Mouse (Mus musculus) heart, adult 2 months (tissue): ENCODE results near the gene Ascl4. TPM values are rescaled to one million over a fixed set of nuclear protein-coding genes. Genes with fewer than 3 reads are reported as not detected.

Experiments used
- DNase-seq, 2 experiments: peaks; one replicate each; pipeline ENCODE4 v3.0.0; 2021
- H3K27ac ChIP-seq: fragments of 200-600 bp; 2 replicates; pipeline ENCODE4 v1.8.1; 2022
- H3K27me3 ChIP-seq: fragments of 200-500 bp; 2 replicates; pipeline ENCODE4 v1.6.1; 2012; ENCODE audit warnings: mild to moderate bottlenecking, low read length, inconsistent platforms, mixed read lengths; ENCODE audit not compliant: control insufficient read depth, insufficient read depth
- H3K36me3 ChIP-seq: fragments of 200-500 bp; 2 replicates; pipeline ENCODE4 v1.6.1; 2012; ENCODE audit warnings: low read length, inconsistent platforms; ENCODE audit not compliant: control insufficient read depth, insufficient read depth
- H3K4me1 ChIP-seq: fragments of 200-500 bp; 2 replicates; pipeline ENCODE4 v1.6.1; 2011; ENCODE audit warnings: low read length; ENCODE audit not compliant: control insufficient read depth, insufficient read depth
- H3K4me3 ChIP-seq: fragments of 200-600 bp; 2 replicates; pipeline ENCODE4 v1.8.1; 2022
- H3K79me2 ChIP-seq: fragments of 200-500 bp; replicated peaks from 2 replicates; pipeline ENCODE4 v1.6.1; 2012; ENCODE audit warnings: mild to moderate bottlenecking, inconsistent platforms, low read length, moderate library complexity, mixed read lengths; ENCODE audit not compliant: control insufficient read depth, insufficient read depth
- H3K9ac ChIP-seq: fragments of 200-500 bp; 2 replicates; pipeline ENCODE4 v1.6.1; 2012; ENCODE audit warnings: low read depth, mild to moderate bottlenecking, control low read depth, inconsistent platforms, low read length, mixed read lengths
- CTCF ChIP-seq: fragments of 200-600 bp; IDR thresholded peaks from 2 replicates; pipeline ENCODE4 v1.8.1; 2022; ENCODE audit warnings: antibody characterized with exemption, mild to moderate bottlenecking, moderate library complexity
- EP300 ChIP-seq: fragments of 200-500 bp; IDR thresholded peaks from 2 replicates; pipeline ENCODE4 v1.6.1; 2011; ENCODE audit warnings: low read depth, low read length, control low read depth; ENCODE audit not compliant: insufficient read depth
- POLR2A ChIP-seq: fragments of 200-500 bp; IDR thresholded peaks from 2 replicates; pipeline ENCODE4 v1.6.1; 2011; ENCODE audit warnings: mild to moderate bottlenecking, low read depth, low read length, control low read depth; ENCODE audit not compliant: insufficient read depth
- WGBS: fragments of 180-500 bp; shearing (Covaris S2); methylation state at CpG from one replicate; pipeline ENCODE4 v1.1.7; 2018; 5-methylcytosine and 5-hydroxymethylcytosine counted together
- intact Hi-C: fragments of 180-260 bp; cut with DNase I; formaldehyde crosslinking; loops from one replicate; pipeline ENCODE4 v1.15.1; 2025
- polyA plus RNA-seq: library from polyadenylated mRNA; depleted of rRNA; stranded (reverse); fragments of >200 nt; gene quantifications from 2 replicates; pipeline ENCODE4 v1.2.3, GENCODE M21; 2012; rRNA removed
- total RNA-seq, 2 experiments: library from RNA; stranded (reverse); gene quantifications; 2 replicates each; pipeline ENCODE4 v1.2.3; 2021

Ascl4 gene
- total and polyA plus RNA-seq, 3 experiments, result not detected

GRCm38 (mm10) chr10:85972915-85973314 is 45.4 kb downstream of the Ascl4 start:
- Histone ChIP-seq H3K36me3 (no peaks in the 10 kb centered on the region), H3K79me2 (no peaks in the 10 kb centered on the region), H3K4me1 (no peaks in the 10 kb centered on the region), H3K27me3 (no peaks in the 10 kb centered on the region), H3K4me3 (no peak overlapping the region), H3K27ac (no peak overlapping the region), H3K9ac (no peak overlapping the region)
- TF ChIP-seq EP300, result no peak
- TF ChIP-seq POLR2A, result no peak
- no peak for TF ChIP-seq CTCF
- 71% methylated on average over 4 of the region's 4 CpGs for WGBS
- intact Hi-C loops, result no loop called here
- DNase-seq, result no peak

- no peaks in the 10 kb centered on the region for H3K4me1 ChIP-seq
- H3K9ac ChIP-seq, result no peak overlapping the region
- no peaks in the 10 kb centered on the region for H3K36me3 ChIP-seq
- H3K27ac ChIP-seq, result no peak overlapping the region
- intact Hi-C loops, result no loop called here
- 54% methylated on average over 6 of the region's 6 CpGs for WGBS
- TF ChIP-seq POLR2A, result no peak
- no peak for TF ChIP-seq CTCF
- no peak for TF ChIP-seq EP300
- no peak for DNase-seq
- no peak overlapping the region for H3K4me3 ChIP-seq
- no peaks in the 10 kb centered on the region for H3K79me2 ChIP-seq
- H3K27me3 ChIP-seq, result no peaks in the 10 kb centered on the region
These were observed 62.1 kb downstream of the Ascl4 start for GRCm38 (mm10) chr10:85989412-85990115.

GRCm38 (mm10) chr10:85992412-85992811 is 64.9 kb downstream of the Ascl4 start:
- Histone ChIP-seq H3K9ac (no peak overlapping the region), H3K27ac (no peak overlapping the region), H3K36me3 (no peaks in the 10 kb centered on the region), H3K27me3 (no peaks in the 10 kb centered on the region), H3K4me3 (no peak overlapping the region), H3K4me1 (no peaks in the 10 kb centered on the region), H3K79me2 (no peaks in the 10 kb centered on the region)
- intact Hi-C loops, result no loop called here
- TF ChIP-seq CTCF, result no peak
- TF ChIP-seq EP300, result no peak
- no peak for TF ChIP-seq POLR2A
- WGBS, result 65% methylated on average over 4 of the region's 4 CpGs
- DNase-seq, result no peak

GRCm38 (mm10) chr10:85993836-85994235 is 66.4 kb downstream of the Ascl4 start:
- TF ChIP-seq POLR2A, result no peak
- no peak for TF ChIP-seq CTCF
- no peak for TF ChIP-seq EP300
- no peaks in the 10 kb centered on the region for H3K4me1 ChIP-seq
- no peaks in the 10 kb centered on the region for H3K27me3 ChIP-seq
- no peak for DNase-seq
- H3K27ac ChIP-seq, result no peak overlapping the region
- no peaks in the 10 kb centered on the region for H3K36me3 ChIP-seq
- H3K9ac ChIP-seq, result no peak overlapping the region
- WGBS, result 92% methylated on average over 9 of the region's 9 CpGs
- no peaks in the 10 kb centered on the region for H3K79me2 ChIP-seq
- no peak overlapping the region for H3K4me3 ChIP-seq
- intact Hi-C loops, result no loop called here

- Histone ChIP-seq H3K79me2 (no peaks in the 10 kb centered on the region), H3K27me3 (no peaks in the 10 kb centered on the region), H3K4me1 (no peaks in the 10 kb centered on the region), H3K9ac (no peak overlapping the region), H3K27ac (no peak overlapping the region), H3K4me3 (no peak overlapping the region), H3K36me3 (no peaks in the 10 kb centered on the region)
- WGBS, result 72% methylated on average over 5 of the region's 5 CpGs
- TF ChIP-seq CTCF (no peak), POLR2A (no peak), EP300 (no peak)
- no peak for DNase-seq
- intact Hi-C loops, result no loop called here
These were observed 67.1 kb downstream of the Ascl4 start for GRCm38 (mm10) chr10:85994543-85995104.

Other genes with a start within 250 kb of the Ascl4 start
- 10 to 100 TPM; 12.6 to 14.0 TPM for gene Pwp1, start 98.2 kb upstream of the Ascl4 start, total RNA-seq
- 7.0 and 12.9 TPM in 2 replicates for gene Pwp1, start 98.2 kb upstream of the Ascl4 start, polyA plus RNA-seq
- 10 to 100 TPM; 10.6 to 11.6 TPM for gene Prdm4, start 10.5 kb upstream of the Ascl4 start, total RNA-seq
- gene Prdm4, start 10.5 kb upstream of the Ascl4 start, polyA plus RNA-seq, result 12.7 and 20.6 TPM in 2 replicates
- gene Rtcb, start 30.1 kb downstream of the Ascl4 start, total RNA-seq, result 10 to 100 TPM; 70.0 to 76.7 TPM
- 38.8 and 69.8 TPM in 2 replicates for gene Rtcb, start 30.1 kb downstream of the Ascl4 start, polyA plus RNA-seq
- not detected for gene Bpifc, start 84.2 kb downstream of the Ascl4 start, total RNA-seq
- not detected in 2 replicates for gene Bpifc, start 84.2 kb downstream of the Ascl4 start, polyA plus RNA-seq
- 10 to 100 TPM; 13.2 to 16.2 TPM for gene Fbxo7, start 94.3 kb downstream of the Ascl4 start, total RNA-seq
- 16.7 and 20.2 TPM in 2 replicates for gene Fbxo7, start 94.3 kb downstream of the Ascl4 start, polyA plus RNA-seq